Mouse (Mus musculus) gastrocnemius, adult 18-20 months (tissue): Measurements from ENCODE around the gene Hnf4a. TPM values are rescaled to one million over a fixed set of nuclear protein-coding genes. Genes with fewer than 3 reads are reported as not detected.
"Not testable (repeated sequence)": the region's sequence is repeated elsewhere in the genome, so short reads cannot be mapped to it uniquely, and the experiment has no call there.

Experiments used
- DNase-seq: peaks from one replicate; pipeline ENCODE4 v3.0.0; 2021; ENCODE audit warnings: low spot score
- total RNA-seq, 2 experiments: library from RNA; stranded (reverse); gene quantifications; 2 replicates each; pipeline ENCODE4 v1.2.3; 2021

Gene Hnf4a
- total RNA-seq, 2 experiments from 2014 or later: 0.21 to 0.28 TPM

GRCm38 (mm10) chr2:163617874-163618273 lies 111.3 kb downstream of the Hnf4a start:
- no peak for DNase-seq

- no peak for DNase-seq
Observed at GRCm38 (mm10) chr2:163620451-163620850, 113.8 kb downstream of the Hnf4a start.

- not testable (repeated sequence) for DNase-seq
Observed at GRCm38 (mm10) chr2:163621401-163621800, 114.8 kb downstream of the Hnf4a start.

Other genes starting within 250 kb of the Hnf4a start
- 100 to 1,000 TPM; 401 to 487 TPM for gene Jph2, start 108.8 kb upstream of the Hnf4a start, total RNA-seq
- gene Oser1, start 82.1 kb upstream of the Hnf4a start, total RNA-seq: 10 to 100 TPM; 31.4 to 38.1 TPM
- gene Gdap1l1, start 68.3 kb upstream of the Hnf4a start, total RNA-seq: under 1 TPM in 1 of 2 experiments, not detected in 1; 0.21 TPM
- gene Fitm2, start 34.2 kb upstream of the Hnf4a start, total RNA-seq: 10 to 100 TPM; 76.5 TPM
- gene R3hdml, start 14.5 kb upstream of the Hnf4a start, total RNA-seq: not detected
- gene Ttpal, start 95.5 kb downstream of the Hnf4a start, total RNA-seq: 1 to 10 TPM; 4.2 to 4.9 TPM
- 100 to 1,000 TPM; 103 to 119 TPM for gene Serinc3, start 138.3 kb downstream of the Hnf4a start, total RNA-seq
- 100 to 1,000 TPM; 113 to 126 TPM for gene Pkig, start 151.6 kb downstream of the Hnf4a start, total RNA-seq
- gene Ada, start 243.4 kb downstream of the Hnf4a start, total RNA-seq: under 1 TPM; 0.26 to 0.43 TPM